Mouse (Mus musculus): Measurements from ENCODE around the gene Ddx20.

Gene Ddx20

DNA sequence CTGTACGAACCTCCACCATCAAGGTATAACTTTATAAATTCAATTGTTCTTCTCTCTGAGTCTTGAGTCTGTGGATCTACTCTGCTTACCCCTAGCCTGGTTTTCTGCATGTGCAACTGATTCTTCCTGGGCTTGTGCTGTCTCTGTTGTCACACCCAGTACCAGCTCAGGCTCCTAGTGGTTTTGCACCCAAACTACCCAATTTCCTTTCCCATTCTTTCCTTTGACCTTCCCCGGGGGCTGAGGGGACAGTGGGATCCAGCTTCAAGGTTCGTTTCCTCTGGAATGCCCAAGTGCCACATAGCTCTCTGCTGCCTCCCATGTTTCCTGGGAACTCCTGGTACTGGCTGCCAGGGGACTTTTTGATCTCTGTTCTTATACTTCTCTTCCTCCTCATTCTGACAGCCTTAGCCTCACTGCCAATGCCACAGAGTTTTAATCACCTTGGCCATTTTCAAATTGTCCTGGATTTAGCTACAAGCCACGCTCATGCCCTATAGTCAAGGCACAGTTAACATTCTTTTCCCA lies 20.3 kb downstream of the Ddx20 start:
- no peak for DNase-seq (ENCODE audit: low read depth, low spot score)

GRCm38 (mm10) chr3:105665105-105665765 lies 22.1 kb downstream of the Ddx20 start:
- no peak for DNase-seq (ENCODE audit: low read depth, low spot score)

DNA sequence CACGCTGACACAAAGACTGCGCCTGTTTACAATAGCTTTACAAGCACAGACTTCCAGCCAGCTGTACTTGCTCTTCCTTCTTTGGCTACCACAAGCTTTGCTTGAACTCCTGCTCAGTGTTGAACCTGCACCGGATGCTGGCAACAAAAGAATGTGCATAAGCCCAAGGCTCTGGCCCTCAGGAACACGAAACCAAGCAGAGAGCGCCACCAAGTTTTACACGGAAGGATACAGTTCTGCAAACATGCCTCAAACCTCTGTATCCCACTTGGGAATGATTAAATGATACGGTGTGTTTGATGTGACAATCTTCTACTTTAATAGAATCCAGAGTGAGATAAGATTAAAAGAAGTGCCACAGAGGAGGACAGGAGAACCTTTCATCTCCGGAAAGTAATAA lies 24.3 kb downstream of the Ddx20 start:
- DNase-seq (ENCODE audit: low read depth, low spot score): no peak

DNA sequence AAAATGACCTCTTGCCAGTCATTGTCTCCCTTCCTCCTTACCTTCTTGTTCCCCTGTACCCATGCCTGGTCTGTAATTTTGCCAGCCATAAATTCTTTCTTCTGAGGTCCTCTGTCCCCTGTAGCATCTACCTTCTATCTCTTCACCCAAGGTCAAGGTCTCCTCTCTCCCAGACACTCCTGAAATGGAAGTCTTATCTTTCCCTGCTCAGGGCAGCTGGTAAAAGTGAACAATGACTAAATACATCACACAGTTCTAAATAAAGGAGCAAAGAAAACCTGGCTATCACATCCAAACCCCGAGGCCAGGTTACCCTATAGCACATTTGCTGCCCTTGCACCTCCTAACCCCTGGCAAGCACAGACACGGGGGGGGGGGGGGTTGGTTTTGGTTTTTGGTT lies 26.8 kb downstream of the Ddx20 start:
- no peak for DNase-seq (ENCODE audit: low read depth, low spot score)

GRCm38 (mm10) chr3:105655031-105655585 lies 32.3 kb downstream of the Ddx20 start:
- DNase-seq (ENCODE audit: low read depth, low spot score): no peak

DNA sequence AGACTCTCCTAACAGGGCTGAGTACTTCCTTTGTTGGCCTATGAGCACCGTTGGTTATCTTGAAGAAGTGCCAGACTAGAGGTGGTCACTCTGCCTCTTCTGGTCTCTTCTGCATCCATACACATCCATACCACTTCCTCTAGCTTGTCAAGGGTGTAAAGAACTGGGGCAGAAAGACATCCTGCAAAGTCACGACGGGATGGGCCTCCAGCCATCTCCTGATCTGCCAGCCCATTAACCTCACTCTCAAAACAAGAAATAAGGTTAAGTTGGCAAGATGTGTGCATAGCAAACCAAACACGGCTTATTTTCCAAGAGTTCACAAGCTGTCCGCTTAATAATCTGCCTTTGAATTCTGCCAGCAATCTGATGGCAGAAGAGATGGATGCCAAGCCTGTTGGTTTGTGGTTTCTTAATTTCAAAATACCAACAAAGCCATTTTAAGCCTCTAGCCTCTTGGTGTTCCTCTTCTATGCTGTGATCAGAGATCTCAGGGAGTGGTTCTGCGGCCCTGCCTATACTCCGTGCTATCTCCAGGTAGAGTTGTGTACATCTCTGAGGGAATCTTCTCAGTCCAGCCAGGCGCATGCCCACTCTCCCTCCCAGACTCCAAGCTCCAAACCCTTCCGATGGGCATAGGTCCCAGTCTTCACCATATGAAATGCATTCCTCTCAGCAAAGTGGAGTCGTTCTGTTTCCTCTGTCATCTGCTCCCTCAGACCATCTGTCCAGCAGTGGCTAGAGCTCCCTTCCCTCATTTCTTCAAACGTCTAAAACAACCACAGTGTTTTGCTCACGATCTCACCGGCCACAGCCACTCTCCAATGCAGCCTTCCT lies 33.6 kb downstream of the Ddx20 start:
- DNase-seq (ENCODE audit: low read depth, low spot score): no peak

GRCm38 (mm10) chr3:105648889-105649567 lies 38.3 kb downstream of the Ddx20 start:
- no peak for DNase-seq (ENCODE audit: low read depth, low spot score)

GRCm38 (mm10) chr3:105643566-105643965 lies 43.8 kb downstream of the Ddx20 start:
- DNase-seq (ENCODE audit: low read depth, low spot score): no peak

DNA sequence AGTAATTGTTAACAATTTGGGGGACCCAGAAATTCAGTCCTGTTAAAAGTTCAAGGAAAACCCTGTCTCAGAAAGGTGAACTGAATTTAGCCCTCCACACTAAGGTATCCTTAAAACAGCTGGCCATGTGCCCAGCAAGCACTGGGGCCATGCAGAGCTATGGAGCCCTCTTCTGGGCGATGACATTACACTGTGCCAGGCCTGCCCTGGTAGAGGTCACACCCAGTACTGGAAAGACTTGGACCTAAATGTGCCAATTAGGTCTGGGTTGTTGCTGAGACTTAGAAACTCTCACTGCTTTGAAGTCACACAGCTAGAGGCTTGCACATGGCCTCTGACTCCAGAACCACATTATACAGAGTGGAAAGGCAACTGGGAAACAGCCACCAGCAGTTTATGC lies 45.2 kb downstream of the Ddx20 start:
- no peak for DNase-seq (ENCODE audit: low read depth, low spot score)

GRCm38 (mm10) chr3:105633021-105633420 lies 54.4 kb downstream of the Ddx20 start:
- no peak for DNase-seq (ENCODE audit: low read depth, low spot score)

DNA sequence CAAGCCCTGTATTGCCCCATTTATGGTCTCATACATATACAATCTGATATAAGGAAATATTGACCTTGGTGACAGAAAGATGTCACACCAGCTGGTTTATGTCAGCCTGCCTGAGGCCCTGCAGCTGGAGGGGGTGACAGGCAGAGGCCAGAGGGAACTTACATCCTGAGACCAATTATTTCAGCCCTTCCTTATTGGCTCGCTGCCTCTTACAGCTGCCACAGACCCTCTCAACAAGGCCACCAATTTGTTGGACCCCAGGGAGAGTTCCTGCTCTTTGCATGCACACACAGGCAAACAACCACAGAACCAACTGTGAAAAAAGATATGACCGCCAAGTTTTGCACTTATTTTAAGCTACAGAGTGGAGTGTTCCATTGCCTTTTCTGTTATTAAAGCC lies 55.1 kb downstream of the Ddx20 start:
- no peak for DNase-seq (ENCODE audit: low read depth, low spot score)

Measured in R1 (cell line).